Mouse (Mus musculus) Muller cell, postnatal 12 days (primary cell): ENCODE measurements around the gene Ptrhd1.
A peak's percentile ranks its signal among the peaks of the same experiment; 100 is the strongest.
"Not testable (repeated sequence)": the region's sequence is repeated elsewhere in the genome, so short reads cannot be mapped to it uniquely, and the experiment has no call there.

ENCODE experiments used
- DNase-seq: peaks from one replicate; pipeline ENCODE4 v3.0.0-alpha.2; 2015; ENCODE audit errors: inconsistent ontology term

Ptrhd1 gene

GRCm38 (mm10) chr12:4233572-4234508 lies at the start of gene Ptrhd1, which contains the start of gene Cenpo:
Gene Ptrhd1, plus strand, starts transcription at chr12:4234027.
Gene Cenpo, minus strand, starts transcription at chr12:4234294.
- DNase-seq, result peak; percentile 99

DNA sequence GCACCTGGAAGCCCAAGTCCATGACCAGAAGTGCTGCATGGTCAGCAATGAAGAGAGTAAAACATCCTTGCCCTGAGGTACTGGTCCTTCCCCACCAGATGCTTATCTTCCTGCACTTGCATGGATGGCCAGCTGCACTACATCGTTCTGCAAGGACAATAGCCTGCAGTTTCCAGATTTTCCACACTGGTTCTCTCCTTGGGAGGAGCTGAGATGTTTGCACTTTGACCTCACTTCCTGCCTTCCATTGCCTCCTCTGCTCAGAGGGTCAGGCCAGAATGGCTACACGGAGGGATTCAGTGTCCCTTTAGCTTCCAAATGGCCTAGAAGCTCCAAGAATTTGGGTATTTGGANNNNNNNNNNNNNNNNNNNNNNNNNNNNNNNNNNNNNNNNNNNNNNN lies 49.2 kb upstream of the Ptrhd1 start:
- DNase-seq, result no peak

DNA sequence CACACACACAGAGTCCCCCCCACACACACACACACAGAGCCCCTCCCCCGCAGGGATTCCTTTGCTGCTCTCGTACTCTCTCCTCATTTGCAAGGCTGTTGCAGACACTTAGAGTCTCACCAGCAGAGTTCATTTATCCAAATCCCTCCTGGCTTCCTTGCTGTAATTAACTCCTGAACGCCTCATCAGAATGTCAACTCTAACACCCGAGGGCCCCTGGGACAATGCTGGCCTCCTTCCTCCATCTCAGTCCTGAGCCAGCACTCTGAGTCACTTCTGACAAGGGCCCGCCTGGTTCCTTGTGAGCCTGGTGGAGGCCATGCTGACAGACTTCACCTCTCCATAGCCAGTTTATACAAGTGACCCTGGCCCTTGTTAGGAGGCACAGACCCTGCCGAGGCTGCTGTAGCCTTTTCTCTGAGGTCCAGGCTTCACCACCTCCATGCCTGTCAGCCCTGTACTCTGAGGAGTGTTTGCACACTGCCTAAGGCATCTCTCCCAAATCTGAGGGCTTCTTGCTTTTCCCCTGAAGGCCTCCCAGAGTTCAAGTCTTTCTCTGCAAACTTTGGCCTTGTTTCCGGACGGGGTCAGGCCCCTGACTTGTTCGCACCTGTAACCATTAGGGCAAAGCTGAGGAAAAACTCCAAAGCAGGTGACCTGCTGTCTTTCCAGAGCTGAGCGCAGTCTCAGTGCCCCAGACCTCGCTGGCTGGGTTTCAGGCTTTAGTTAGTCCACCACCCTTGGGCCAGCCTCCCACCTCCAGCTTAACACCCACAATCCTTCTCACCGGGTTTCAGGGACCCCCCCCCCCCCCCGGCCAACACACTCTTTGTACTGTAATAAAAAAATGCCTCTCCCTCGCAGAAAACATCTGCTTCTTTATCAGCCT lies 45.4 kb upstream of the Ptrhd1 start:
- DNase-seq, result peak; percentile 88

GRCm38 (mm10) chr12:4189060-4189447 lies 44.8 kb upstream of the Ptrhd1 start:
- DNase-seq, result no peak

DNA sequence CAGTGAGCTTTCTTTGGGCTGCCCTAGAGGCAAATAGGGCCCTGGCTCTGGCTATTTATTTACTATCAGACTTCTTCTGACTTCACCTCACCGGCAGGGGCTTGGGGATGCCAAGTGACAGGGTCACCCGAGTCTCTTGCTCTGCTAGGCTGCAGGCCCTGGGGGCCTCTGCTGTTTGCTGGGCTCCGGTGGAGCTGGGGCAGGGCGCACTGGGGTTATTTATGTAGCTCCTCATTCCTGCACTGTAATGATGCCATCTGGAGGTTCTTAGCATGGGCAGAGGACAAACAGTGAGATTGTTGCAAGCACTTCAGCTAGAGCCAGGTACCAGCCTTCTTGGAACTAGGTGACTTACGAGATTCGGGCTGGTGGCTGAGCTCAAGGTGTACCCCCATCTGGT lies 41.3 kb upstream of the Ptrhd1 start:
- no peak for DNase-seq

DNA sequence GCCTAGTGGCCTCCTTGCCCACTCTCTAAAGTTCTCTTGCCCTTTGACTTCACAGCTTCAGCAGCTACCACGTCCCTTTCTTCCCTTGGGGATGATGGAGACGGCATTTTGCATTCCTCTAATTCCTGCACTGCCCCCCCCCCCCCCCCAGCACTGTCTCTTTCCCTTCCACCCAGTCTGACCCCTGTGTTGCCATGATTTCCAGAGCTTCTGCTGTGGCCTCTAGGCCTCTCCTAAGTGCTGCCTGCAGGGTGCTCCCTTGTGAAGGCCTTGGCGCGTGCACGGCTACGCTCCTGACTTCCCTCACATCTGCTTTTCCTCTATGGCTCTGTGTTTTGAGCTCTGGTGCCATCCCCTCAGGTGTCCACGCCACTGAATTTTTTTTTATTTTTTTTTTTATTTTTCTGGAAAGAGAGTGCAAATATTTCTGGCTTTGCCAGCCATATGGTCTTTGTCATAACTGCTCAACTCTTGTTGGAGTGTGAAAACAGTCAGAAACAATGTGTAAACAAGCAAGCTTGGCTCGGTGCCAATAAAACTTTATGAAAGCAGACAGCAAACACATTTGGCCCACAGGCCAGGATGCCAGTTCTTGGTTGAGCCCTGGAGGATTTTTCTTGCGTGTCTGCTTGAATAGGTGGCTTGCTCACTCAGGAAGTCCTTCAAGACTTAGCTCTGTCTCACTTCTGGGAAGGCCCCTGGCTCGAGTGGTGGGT lies 40.6 kb upstream of the Ptrhd1 start:
- DNase-seq, result peak; percentile 41

- no peak for DNase-seq
Observed at GRCm38 (mm10) chr12:4194643-4195042, 39.2 kb upstream of the Ptrhd1 start.

GRCm38 (mm10) chr12:4198702-4199101 lies 35.1 kb upstream of the Ptrhd1 start:
- no peak for DNase-seq

DNA sequence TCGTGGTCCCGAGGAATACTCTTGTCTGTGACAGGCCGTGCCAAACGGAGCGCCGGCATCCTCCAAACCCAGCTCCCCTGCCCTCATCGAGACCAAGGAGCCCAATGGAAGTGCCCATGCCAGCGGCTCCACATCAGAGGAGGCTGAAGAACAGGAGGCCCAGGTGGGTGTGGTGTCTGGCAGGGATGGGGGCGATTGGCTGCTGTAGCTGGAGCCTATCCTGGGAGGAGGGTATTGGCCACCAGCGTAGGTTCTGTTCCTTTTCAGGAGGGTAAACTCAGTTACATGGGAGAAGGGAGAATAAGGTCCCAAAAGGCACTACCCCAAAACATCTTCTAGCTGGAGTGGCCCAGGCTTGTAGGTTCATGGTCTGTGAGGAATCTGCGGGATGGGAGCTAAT lies 34.6 kb upstream of the Ptrhd1 start:
- DNase-seq, result no peak

DNA sequence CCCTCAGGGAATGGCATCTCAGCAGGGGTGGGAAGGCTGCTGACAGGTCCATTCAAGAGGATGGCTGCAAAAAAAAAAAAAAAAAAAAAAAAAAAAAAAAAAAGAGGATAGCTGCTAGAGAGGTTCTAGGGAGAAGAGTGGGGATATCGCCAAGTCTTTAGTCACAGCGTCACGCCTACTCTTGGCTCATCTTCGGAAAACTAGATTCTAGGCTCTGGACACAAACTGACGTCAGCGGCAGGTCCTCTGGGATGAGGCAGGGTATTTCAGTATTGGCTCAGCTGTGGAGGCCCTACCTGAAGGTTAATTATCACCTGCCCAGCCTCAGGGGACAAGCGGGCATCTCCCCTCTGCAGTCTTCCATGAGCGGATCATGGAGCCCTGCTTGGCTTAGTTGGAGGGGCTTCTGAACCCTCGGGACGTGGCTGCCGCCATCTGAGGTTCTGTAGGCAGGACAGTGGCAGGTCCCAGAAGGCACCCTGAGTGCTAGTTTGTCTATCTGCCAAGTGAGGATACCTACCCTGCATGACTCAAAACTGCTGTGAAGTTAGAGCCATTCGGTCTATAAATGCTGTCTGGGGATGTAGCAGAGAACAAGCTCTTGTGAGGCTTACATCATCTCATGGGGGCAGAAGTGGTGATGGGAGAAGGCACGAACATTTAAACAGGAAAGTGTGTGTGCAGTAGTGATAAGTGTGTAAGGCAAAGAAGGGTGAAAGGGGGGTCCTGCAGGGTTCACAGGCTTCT lies 32.2 kb upstream of the Ptrhd1 start:
- DNase-seq, result no peak

DNA sequence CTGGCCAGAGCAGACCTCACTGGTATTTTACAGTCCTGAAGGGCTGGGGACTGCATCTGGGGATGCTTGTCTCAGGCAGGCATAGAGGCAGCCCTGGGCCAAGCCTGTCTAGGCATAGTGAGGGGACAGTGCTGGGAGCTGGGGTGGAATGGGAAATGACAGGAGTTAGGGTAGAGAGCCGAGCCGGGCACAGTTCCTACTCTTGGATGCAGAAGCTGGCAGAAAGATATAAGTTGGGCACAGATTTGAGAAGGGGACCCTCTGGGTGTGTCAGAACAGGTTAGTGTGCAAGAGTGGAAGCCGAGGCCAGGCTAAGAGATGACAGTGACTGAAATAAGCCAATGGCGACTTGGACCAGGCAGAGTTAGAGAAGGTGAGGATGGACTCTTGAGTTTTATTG lies 31.6 kb upstream of the Ptrhd1 start:
- DNase-seq, result no peak

DNA sequence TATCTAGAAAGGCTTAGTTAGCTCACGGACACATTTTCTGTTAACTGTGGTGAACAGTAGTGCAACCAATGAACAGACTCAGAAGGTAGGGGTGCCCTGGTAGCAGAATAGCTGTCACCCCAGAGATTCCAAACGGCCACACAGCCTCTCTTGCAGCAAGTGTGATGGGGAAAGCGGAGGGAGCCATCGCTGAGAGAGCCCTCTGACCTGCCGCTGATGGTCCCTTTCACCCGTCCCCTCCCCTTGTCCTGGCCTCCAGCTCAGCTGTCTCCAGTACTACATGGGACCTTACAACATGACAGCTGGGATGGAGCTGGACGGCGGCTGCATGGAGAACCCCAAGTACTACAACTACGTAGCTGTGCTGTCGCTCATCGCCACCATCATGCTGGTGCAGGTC lies 27.7 kb upstream of the Ptrhd1 start:
- DNase-seq, result no peak

DNA sequence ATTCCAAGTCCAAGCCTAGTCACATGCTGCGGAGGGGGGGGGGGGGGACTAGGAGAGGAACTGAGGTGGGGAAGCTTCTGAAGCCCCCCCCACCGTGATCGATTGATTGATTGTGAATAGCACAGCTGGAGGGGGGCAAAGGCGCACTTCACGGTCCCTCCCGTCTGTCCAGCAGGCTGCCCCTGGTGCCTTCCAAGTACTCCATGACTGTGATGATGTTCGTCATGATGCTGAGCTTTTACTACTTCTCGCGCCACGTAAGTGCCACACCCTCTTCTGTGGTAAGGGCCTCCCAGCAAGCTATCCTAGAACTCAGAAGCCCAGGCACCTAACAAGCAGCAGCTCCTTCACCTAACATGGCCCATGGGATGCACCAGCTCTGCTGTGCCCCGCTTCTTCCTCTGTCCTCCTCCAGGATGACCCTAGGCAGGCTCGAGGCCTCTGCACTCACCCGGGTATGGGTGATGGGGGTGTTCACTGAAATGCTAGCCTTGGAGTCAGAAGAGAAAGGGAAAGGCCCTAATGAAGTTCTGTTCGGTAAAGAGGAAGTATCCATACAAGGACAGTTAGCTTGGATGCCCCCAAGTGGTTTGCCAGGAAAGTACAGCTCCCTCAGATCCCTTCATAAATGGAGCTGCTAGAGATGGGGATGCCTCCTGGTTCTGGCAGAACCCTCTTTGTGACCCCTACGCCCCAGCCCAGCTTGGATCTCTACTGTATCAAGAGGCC lies 25.3 kb upstream of the Ptrhd1 start:
- DNase-seq, result peak; percentile 25

DNA sequence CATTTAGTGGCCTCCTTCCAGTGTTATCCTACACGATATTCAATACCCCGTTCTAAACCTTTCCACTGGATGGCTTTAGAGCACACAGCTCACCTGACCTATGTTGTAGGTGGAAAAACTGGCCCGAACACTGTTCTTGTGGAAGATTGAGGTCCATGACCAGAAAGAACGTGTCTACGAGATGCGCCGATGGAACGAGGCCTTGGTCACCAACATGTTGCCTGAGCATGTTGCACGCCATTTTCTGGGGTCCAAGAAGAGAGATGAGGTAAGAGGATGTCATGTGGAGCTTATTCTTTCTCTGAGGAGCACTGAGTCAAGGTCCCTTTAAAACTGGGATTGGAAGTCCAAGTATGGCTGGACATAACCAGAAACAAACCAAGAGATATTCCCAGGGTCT lies 24.6 kb upstream of the Ptrhd1 start:
- no peak for DNase-seq

- no peak for DNase-seq
Observed at GRCm38 (mm10) chr12:4211174-4211573, 22.7 kb upstream of the Ptrhd1 start.

GRCm38 (mm10) chr12:4212908-4213307 lies 20.9 kb upstream of the Ptrhd1 start:
- no peak for DNase-seq

DNA sequence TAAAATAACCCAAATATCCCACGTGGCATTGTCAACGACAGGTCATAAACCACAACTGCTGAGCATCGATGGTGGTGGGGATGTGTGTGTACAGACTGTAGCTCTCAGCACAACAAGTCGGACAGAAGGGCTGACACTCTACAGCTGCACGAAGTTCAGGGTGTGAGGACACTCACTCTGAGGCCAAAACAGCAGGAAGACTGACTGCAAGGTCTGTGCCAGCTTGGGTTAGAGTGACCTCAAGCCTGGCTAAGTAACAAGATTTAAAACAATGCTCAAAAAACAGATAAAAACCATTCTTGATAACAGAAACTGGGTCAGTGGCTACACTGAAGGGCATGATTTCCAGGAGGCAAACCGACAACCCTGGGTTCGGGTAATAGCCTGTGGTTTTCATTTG lies 3.7 kb upstream of the Ptrhd1 start:
- no peak for DNase-seq

DNA sequence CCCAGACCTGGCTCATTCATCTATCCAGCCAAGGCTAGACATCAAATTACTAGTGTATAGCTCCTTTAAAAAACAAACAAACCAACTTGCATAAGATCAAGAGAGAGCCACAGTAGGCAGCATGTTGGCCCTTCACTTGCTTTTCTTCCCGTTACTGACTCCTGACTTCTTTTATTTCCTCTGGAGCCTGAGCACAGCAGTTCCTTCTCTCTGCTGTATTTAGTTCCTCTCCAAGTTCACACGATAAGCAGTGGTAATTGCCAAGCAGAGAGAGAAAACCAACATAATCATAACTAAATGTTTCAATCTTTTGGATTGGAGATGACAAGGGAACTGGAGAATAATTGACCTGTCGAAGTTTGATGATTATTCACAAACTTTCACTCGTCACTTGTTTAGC lies 1.1 kb upstream of the Ptrhd1 start:
- DNase-seq, result no peak

- no peak for DNase-seq
Observed at GRCm38 (mm10) chr12:4237481-4237880, 3.7 kb downstream of the Ptrhd1 start.

DNA sequence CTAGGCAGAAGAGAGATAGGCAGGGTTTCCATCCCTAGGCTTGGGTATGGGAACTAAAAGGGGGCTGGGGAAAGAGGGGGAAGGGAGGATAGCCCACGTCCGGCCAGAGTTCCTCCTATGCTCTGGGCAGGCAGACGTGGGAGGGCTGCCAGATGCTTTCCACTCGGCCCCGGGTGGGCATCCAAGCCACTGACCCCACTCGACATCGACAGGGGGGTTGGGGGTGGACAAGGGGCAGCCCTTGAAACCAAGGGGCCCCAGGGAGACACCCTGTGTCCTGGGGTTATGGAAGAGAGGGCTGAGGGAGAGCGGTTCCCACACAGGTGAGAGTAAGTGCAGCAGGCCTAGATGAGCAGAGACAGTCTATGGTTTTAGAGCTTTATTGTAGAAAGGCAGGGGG lies 6.5 kb downstream of the Ptrhd1 start:
- not testable (repeated sequence) for DNase-seq

GRCm38 (mm10) chr12:4243805-4244204 lies 10.0 kb downstream of the Ptrhd1 start:
- DNase-seq, result no peak
